Mouse (Mus musculus) testis, adult 2 months (tissue): ENCODE measurements around the gene Stra6. TPM values are rescaled to one million over a fixed set of nuclear protein-coding genes. Genes with fewer than 3 reads are reported as not detected.

Experiments
- H3K27ac ChIP-seq: fragments of 200-500 bp; 2 replicates; pipeline ENCODE4 v1.5.1; 2012; ENCODE audit warnings: low read depth, low read length; ENCODE audit not compliant: control insufficient read depth, insufficient read depth
- H3K27me3 ChIP-seq: fragments of 200-500 bp; 2 replicates; pipeline ENCODE4 v1.6.1; 2012; ENCODE audit warnings: mild to moderate bottlenecking, low read length, moderate library complexity; ENCODE audit not compliant: control insufficient read depth, insufficient read depth
- H3K36me3 ChIP-seq: fragments of 200-500 bp; 2 replicates; pipeline ENCODE4 v1.6.1; 2012; ENCODE audit warnings: mild to moderate bottlenecking, low read length; ENCODE audit not compliant: control insufficient read depth, insufficient read depth
- H3K4me1 ChIP-seq: fragments of 200-500 bp; 2 replicates; pipeline ENCODE4 v1.6.1; 2012; ENCODE audit warnings: low read length; ENCODE audit not compliant: control insufficient read depth, insufficient read depth
- H3K4me3 ChIP-seq: fragments of 200-500 bp; 2 replicates; pipeline ENCODE4 v1.5.1; 2012; ENCODE audit warnings: low read depth, mild to moderate bottlenecking, low read length, moderate library complexity, mixed read lengths; ENCODE audit not compliant: control insufficient read depth
- CTCF ChIP-seq: fragments of 200-500 bp; IDR thresholded peaks from 2 replicates; pipeline ENCODE4 v1.5.1; 2012; ENCODE audit warnings: low read depth, mild to moderate bottlenecking, inconsistent platforms, low read length, moderate library complexity; ENCODE audit not compliant: control insufficient read depth, insufficient read depth, insufficient replicate concordance
- POLR2A ChIP-seq: fragments of 200-500 bp; IDR thresholded peaks from 2 replicates; pipeline ENCODE4 v1.6.1; 2012; ENCODE audit warnings: low read depth, mild to moderate bottlenecking, inconsistent platforms, low read length, moderate library complexity; ENCODE audit not compliant: control insufficient read depth
- polyA plus RNA-seq: library from polyadenylated mRNA; depleted of rRNA; stranded (reverse); fragments of >200 nt; gene quantifications from 2 replicates; pipeline ENCODE4 v1.2.3, GENCODE M21; 2012

The Stra6 gene
- polyA plus RNA-seq, 1 experiment, result 6.4 TPM

DNA sequence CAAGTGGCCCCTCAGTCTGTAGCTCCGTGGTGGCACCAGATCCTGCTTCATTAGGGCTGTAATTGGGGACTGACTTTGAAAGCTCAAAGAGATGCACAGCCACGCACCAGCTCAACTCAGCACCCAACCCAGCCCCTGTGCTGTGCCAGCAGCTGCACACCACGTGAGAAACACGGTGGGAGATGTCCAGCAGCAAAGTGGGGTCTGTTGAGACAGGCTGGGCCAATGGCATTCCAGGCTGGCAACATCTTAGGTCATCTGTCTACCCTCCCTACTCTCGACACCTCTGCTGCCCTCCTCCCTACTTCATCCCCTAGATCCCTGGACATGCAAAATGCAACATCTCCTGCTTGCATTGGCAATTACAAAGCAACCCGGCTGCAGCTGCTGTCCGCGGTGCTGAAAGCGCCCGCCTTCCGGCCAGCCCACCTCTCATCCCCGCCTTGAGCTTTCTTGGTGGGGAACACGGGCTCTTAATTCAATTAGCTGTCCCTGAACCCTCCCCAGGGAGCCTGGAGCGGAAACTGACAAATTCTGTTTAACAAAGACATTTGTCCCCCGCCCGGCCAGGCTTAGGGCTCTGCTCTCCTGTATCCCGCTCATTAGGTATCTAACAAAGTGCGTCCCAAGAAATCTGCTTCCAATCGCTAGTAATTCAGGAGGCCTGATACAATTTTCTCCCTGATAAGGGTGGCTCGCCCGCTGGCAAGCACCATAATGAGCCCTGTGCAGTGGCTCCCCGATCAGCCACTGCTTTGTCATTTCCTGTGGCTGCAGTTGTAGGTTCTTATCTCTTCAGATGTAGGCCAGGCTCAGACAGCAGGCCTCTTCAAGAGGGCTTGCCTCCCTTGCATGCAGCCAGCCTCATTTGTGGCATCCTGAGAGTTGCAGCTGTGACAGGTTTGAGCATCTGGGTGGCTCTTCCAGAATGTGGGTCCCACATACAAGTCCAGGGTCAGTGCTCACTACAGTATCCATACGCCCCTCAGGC is 2.6 kb upstream of the Stra6 start:
- Histone ChIP-seq H3K4me3 (no peak overlapping the region), H3K4me1 (no peaks in the 10 kb centered on the region), H3K27ac (no peak overlapping the region), H3K27me3 (no peaks in the 10 kb centered on the region), H3K36me3 (no peaks in the 10 kb centered on the region)
- TF ChIP-seq POLR2A, result no peak
- TF ChIP-seq CTCF, result no peak

DNA sequence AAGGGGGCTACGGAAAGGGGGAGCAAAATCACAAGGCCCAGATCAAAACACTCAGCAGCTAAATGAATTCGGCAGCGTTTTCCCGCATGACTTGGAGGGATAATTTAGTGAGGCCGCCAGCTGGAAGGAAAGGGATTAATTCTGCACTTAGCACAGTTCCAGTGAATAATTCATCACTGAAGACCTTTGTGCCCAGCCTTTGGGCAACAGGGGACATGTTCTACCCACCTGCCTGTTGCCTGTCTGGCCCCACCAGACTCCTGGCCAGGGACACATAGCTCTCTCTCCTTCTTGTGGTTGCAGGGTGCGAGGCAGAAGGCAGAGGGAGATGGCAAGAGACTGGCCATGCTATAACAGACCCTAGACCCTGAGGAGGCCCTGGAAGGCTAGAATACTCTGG is 1.9 kb downstream of the Stra6 start:
- no peak overlapping the region for H3K27ac ChIP-seq

DNA sequence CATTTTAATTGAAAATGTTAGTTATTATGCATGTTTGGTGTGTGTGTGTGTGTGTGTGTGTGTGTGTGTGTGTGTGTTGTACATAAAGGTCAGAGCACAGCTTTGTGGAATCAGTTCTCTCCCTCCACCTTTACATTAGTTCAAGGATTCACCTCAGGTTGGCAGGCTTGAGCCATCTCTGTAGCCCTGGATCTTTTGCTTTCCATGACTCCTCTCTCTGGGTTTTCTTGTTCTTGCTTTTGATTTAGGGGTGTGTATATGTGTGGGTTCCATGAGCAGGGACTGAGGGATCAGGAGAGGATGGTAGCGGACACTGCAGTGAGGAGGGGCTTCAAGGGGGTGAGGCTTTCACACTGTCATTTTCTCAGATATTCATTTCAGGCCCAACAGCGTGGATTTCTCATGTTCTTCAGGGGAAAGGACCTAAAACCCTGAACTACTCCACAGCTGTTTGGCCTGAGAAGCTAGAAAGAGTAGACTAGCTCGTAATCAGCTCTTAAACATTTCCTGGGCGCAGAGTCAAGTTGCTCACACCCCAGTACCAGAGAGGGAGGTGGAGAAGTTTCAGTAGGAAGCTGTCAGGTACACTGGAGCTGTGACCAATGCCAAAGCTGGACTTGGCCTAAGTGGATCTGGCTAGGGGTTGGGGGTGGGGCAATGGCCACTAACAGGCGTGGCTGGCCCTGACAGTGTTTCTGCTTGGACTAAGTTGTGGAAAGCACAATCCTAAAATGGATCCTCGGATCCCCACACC is 2.6 kb downstream of the Stra6 start:
- no peaks in the 10 kb centered on the region for H3K27me3 ChIP-seq
- no peaks in the 10 kb centered on the region for H3K36me3 ChIP-seq
- H3K27ac ChIP-seq, result no peak overlapping the region
- no peak for TF ChIP-seq CTCF
- no peak for TF ChIP-seq POLR2A
- H3K4me1 ChIP-seq, result no peaks in the 10 kb centered on the region
- H3K4me3 ChIP-seq, result no peak overlapping the region

More for the DNA sequence above, 1.9 kb downstream of the Stra6 start:
- Histone ChIP-seq H3K36me3 (no peaks in the 10 kb centered on the region), H3K4me1 (no peaks in the 10 kb centered on the region), H3K4me3 (no peak overlapping the region), H3K27me3 (no peaks in the 10 kb centered on the region)
- TF ChIP-seq POLR2A, result no peak
- TF ChIP-seq CTCF, result no peak

DNA sequence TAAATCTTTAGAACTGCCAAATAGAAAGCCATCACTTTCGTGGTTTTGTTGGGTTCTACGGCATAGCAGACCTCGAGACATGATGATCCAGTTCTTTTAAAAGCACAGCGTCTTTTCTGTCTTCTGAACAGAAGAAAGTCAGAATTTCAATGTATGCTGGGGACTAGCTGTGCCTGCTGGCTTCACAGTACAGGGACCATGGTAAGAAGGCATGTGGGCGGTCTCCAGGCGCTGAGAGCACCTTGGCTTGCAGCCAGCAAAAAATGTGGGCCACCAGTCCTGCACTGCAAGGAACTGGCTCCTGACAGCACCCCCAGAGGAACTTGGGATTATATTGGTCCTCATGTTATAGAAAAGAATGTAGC is 3.1 kb downstream of the Stra6 start:
- H3K27ac ChIP-seq, result no peak overlapping the region
- no peak for TF ChIP-seq POLR2A
- no peaks in the 10 kb centered on the region for H3K4me1 ChIP-seq
- H3K36me3 ChIP-seq, result no peaks in the 10 kb centered on the region
- H3K4me3 ChIP-seq, result no peak overlapping the region
- H3K27me3 ChIP-seq, result no peaks in the 10 kb centered on the region

DNA sequence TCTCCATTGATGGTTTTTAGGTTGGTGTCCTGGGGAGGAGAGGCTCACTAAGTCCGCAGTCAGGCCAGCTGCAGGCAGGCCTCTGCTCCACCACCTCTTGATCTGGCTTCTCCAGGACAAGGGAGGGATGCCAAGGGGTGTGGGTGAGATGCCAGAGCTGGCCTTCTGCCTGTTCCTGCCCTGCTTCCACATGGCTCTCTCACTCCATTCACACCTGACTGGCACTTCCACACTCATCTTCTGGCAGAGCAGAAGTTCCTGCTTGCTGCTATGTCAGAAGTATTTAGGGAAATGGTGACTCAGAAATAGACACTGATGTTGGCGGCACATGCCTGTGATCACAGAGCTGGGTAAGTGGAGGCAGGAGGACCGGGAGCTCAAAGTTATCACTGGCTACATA is 4.0 kb downstream of the Stra6 start:
- Histone ChIP-seq H3K27ac (no peak overlapping the region), H3K4me1 (no peaks in the 10 kb centered on the region), H3K36me3 (no peaks in the 10 kb centered on the region), H3K27me3 (no peaks in the 10 kb centered on the region), H3K4me3 (no peak overlapping the region)
- TF ChIP-seq POLR2A, result no peak
- TF ChIP-seq CTCF, result no peak

DNA sequence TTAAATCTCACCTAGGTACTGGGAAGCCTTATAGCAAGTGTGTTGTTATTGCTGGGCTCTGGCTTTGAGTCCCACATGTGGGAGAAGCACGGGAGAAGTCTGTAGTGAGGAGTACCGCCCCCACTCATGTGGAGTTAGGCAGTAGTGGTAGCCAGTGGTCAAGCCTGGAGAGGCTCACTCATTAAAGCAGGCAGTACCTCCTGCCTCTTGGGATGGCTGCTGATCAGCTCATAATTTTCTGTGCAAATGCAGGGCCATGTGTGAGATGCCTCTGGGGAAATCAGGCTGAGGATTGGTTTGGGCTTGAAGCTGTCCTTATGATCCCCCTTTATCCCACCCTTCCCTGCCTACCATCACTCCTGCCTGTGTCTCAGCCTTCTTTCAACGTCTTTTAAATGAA is 11.0 kb downstream of the Stra6 start:
- Histone ChIP-seq H3K27me3 (no peaks in the 10 kb centered on the region), H3K27ac (no peak overlapping the region), H3K4me1 (no peaks in the 10 kb centered on the region), H3K36me3 (no peaks in the 10 kb centered on the region), H3K4me3 (no peak overlapping the region)
- no peak for TF ChIP-seq CTCF
- no peak for TF ChIP-seq POLR2A

DNA sequence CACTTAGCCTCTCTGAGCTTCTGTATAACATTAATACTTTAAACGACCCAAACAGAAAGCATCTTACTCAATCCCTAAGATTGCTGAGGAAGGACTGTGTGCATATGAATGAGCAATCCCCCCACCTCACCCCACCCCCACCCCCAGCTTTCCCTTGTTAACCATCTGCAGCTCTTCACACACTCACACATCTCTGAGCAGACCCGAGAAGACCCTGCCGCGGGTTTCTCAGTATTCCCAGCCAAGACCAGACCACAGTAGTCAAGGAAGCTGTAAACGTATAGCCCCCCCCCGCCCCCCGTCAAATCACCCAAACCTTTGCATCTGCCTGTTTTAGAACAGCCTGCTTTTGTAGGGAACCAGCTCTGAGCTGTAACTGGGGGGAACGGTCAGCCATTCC is 21.0 kb downstream of the Stra6 start:
- no peaks in the 10 kb centered on the region for H3K4me1 ChIP-seq
- TF ChIP-seq POLR2A (no peak), CTCF (no peak)
- no peak overlapping the region for H3K4me3 ChIP-seq
- H3K27me3 ChIP-seq, result no peaks in the 10 kb centered on the region
- no peaks in the 10 kb centered on the region for H3K36me3 ChIP-seq
- no peak overlapping the region for H3K27ac ChIP-seq
